Mouse (Mus musculus): ENCODE data around the gene Wdr86. TPM values are rescaled to one million over a fixed set of nuclear protein-coding genes. Genes with fewer than 3 reads are reported as not detected.
"Not testable (repeated sequence)": the region's sequence is repeated elsewhere in the genome, so short reads cannot be mapped to it uniquely, and the experiment has no call there.

Gene Wdr86
- 28.4 and 32.4 TPM in 2 replicates for polyA plus RNA-seq (2015; fragmentation: Nextera tagmentation; extraction: Ambion mirVana)

DNA sequence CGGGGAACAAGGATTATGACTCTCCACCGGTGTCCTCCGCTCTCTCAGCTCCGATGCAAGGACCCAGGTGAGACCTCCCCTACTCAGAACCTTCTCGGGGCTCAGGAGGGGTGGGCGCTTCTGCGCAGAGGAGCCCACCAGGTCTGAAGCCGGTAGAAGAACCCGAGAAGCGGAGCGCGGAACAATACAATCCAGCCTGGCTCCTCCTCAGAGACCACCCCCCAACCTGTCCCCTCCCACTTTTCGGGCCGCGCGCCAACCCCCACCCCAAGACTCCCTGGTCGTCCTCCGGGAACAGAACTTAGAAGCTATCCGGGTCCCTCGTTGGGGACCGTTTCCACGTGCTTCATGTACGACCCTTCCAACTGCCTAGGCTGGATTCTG, at the start of gene Wdr86:
Gene Wdr86, minus strand, starts transcription at position 240 of the 384 bp plus-strand sequence.
- peak; percentile 50; the same call in 1 of the 2 replicates for ATAC-seq (replicated peaks; ENCODE audit: low FRiP score)
- H3K4me3 ChIP-seq (replicated peaks), result peak within 1 kb of the TSS; percentile 63

DNA sequence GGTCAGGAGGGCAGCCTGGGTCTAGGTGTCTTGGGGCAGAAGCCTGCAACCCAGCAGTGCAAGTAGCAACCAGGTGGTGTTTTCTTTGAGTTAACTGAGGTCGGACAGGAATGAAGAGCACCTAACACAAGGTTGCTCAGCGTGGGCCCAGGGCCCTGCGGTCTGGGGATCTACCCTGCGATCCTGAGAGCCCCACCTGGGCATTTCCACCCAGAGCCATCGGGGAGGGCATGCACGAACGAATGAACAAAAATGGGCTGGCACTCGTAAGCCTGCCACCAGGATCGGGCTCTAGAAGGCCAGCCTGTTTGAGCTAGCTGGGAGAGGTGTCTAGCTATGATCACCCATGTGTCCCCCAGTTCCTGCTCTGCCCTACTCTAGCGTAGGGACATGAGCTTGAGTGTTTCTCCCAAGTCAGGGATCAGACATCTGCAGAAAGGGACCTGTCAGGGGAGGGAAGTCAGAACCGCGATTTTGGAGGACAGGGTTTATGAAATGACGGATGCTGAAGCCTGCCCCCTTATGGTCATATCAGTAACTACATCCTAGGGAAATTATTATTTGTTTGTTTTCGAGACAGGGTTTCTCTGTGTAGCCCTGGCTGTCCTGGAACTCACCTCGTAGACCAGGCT, 49.5 kb upstream of the Wdr86 start:
- Histone ChIP-seq H3K4me1 (peaks cover 12% of the 10 kb centered on the region; the same call in 1 of the 2 replicates), H3K27ac (no peak overlapping the region), H3K27me3 (no peaks in the 10 kb centered on the region), H3K9ac (no peak overlapping the region), H3K4me2 (no peak overlapping the region), H3K36me3 (no peaks in the 10 kb centered on the region), H3K4me3 (replicated peaks) (no peak overlapping the region), H3K9me3 (replicated peaks) (0 out of 2 replicates have a peak, but pooled peaks cover 9% of the 10 kb centered on the region)
- peak; percentile 40; the same call in 1 of the 2 replicates for ATAC-seq (replicated peaks; ENCODE audit: low FRiP score)
- 51% methylated on average over 15 of the region's 15 CpGs for WGBS

More for the DNA sequence above, at the start of gene Wdr86:
- H3K9ac ChIP-seq, result peak within 1 kb of the TSS; percentile 75
- no peaks in the 10 kb centered on the region for H3K36me3 ChIP-seq
- peaks cover 70% of the 10 kb centered on the region for H3K4me1 ChIP-seq
- H3K27ac ChIP-seq, result peak within 1 kb of the TSS; percentile 78
- H3K27me3 ChIP-seq, result peaks cover 4% of the 10 kb centered on the region; the same call in 1 of the 2 replicates
- no peaks in the 10 kb centered on the region for H3K9me3 ChIP-seq (replicated peaks)
- peak within 1 kb of the TSS; percentile 87 for H3K4me2 ChIP-seq
- under 1% methylated on average over 23 of the region's 23 CpGs for WGBS

DNA sequence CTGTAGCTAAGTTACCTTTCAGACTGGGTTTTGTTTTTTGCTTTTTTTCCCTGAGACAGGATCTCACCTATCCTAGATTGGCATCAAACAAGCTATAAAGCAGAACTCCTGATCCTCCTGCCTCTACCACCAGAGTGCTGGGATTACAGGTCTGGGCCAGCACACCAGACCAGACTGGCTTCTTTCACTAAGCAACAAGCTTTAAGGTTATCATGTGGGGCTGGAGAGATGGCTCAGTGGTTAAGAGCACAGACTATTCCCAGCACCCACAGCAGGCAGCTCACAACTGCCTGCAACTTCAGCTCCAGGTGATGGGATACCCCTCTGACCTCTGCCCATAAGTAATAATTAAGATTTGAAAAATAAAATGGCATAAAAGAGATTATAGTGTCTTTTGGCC, 48.8 kb upstream of the Wdr86 start:
- Histone ChIP-seq H3K27me3 (no peaks in the 10 kb centered on the region), H3K27ac (no peak overlapping the region), H3K4me1 (peaks cover 12% of the 10 kb centered on the region; the same call in 1 of the 2 replicates), H3K4me2 (no peak overlapping the region), H3K4me3 (replicated peaks) (no peak overlapping the region), H3K9me3 (replicated peaks) (0 out of 2 replicates have a peak, but pooled peaks cover 9% of the 10 kb centered on the region), H3K9ac (no peak overlapping the region), H3K36me3 (no peaks in the 10 kb centered on the region)
- no peak for ATAC-seq (replicated peaks; ENCODE audit: low FRiP score)

DNA sequence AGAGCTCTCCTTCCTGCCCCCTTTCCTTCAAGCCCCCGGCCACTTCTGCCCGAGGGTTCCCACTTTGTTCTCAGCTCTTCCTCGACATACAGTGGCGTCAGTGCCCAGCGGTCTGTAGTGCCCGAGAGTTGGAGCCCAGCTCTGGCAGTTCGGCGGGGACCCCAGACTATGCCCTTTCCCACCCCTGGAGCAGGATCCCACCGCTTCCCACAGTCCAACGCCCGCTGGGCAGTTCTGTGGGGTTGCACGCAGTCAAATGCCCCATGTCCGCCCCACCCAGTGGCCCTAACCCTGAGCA, 48.3 kb upstream of the Wdr86 start:
- Histone ChIP-seq H3K9ac (no peak overlapping the region), H3K4me2 (peak overlapping the region; percentile 45), H3K4me1 (peaks cover 12% of the 10 kb centered on the region; the same call in 1 of the 2 replicates), H3K36me3 (no peaks in the 10 kb centered on the region), H3K27ac (no peak overlapping the region), H3K9me3 (replicated peaks) (0 out of 2 replicates have a peak, but pooled peaks cover 9% of the 10 kb centered on the region), H3K27me3 (no peaks in the 10 kb centered on the region), H3K4me3 (replicated peaks) (0 out of 2 replicates have a peak overlapping the region, but pooled peaks have one; percentile 6)
- ATAC-seq (replicated peaks; ENCODE audit: low FRiP score), result no peak
- 43% methylated on average over 13 of the region's 13 CpGs for WGBS

DNA sequence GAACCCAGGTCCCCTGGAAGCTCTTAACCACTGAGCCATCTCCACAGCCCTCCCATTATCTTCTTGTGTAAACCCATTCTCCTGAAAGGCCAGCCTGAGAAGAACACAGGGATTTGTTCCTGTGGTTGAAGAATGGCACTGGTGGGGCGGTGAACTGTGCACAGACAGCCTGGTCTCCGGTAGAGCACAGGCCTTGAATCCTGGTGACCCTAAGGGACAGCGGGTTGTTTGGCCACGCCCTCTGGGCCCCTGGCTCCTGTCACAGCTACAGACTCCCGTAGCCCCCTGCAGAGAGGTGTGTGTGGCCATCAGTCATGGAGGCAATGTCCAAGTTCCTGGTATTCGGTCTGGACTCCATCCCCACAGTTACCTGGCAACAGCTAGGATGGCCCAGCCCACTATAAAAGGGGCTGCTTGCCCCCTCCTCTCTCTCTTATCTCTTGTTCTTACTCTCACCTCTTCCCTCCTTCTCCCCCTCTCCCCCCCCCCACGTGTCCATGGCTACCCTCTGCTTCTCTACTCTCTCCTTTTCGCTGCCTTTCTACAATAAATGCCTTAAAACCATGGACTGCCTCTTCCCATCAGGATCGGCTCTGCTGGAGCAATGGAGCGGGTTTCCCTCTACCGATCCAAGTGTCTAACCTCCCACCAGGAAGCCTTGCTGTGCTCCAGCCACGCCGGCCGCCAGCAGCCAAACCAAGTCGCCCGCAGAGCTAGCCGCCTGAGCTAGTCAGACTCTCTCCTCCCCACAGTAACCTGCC, 47.7 kb upstream of the Wdr86 start:
- Histone ChIP-seq H3K27ac (no peak overlapping the region), H3K27me3 (no peaks in the 10 kb centered on the region), H3K9ac (no peak overlapping the region), H3K9me3 (replicated peaks) (0 out of 2 replicates have a peak, but pooled peaks cover 9% of the 10 kb centered on the region), H3K36me3 (no peaks in the 10 kb centered on the region), H3K4me1 (peaks cover 12% of the 10 kb centered on the region; the same call in 1 of the 2 replicates), H3K4me3 (replicated peaks) (0 out of 2 replicates have a peak overlapping the region, but pooled peaks have one; percentile 6), H3K4me2 (peak overlapping the region; percentile 45)
- ATAC-seq (replicated peaks; ENCODE audit: low FRiP score), result 0 out of 2 replicates have a peak, but pooled peaks have one; percentile 46
- WGBS, result 28% methylated on average over 17 of the region's 17 CpGs

DNA sequence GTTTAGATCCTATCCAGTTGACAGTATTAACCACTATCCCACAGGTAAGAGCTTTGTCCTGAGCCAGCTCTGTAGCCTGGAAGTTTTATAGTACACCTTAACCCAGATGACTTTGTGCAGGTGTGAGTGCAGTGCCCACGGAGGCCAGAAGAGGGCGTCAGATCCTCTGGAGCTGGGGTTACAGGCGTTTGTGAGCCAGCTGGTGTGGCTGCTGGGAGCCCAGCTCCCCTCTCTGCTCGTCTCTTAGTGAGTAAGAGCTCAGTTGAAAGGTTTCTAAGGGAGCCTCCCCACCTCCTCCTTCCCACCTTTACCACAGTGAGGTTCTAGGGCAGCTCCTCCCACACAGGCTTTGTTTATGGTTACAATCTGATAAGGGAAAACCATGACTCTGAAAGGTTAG, 46.2 kb upstream of the Wdr86 start:
- 0 out of 2 replicates have a peak, but pooled peaks cover 9% of the 10 kb centered on the region for H3K9me3 ChIP-seq (replicated peaks)
- 64% methylated on average over 4 of the region's 4 CpGs for WGBS
- no peak overlapping the region for H3K27ac ChIP-seq
- no peak for ATAC-seq (replicated peaks; ENCODE audit: low FRiP score)
- no peak overlapping the region for H3K9ac ChIP-seq
- H3K4me3 ChIP-seq (replicated peaks), result no peak overlapping the region
- no peak overlapping the region for H3K4me2 ChIP-seq
- H3K36me3 ChIP-seq, result no peaks in the 10 kb centered on the region
- peaks cover 12% of the 10 kb centered on the region; the same call in 1 of the 2 replicates for H3K4me1 ChIP-seq
- H3K27me3 ChIP-seq, result no peaks in the 10 kb centered on the region

DNA sequence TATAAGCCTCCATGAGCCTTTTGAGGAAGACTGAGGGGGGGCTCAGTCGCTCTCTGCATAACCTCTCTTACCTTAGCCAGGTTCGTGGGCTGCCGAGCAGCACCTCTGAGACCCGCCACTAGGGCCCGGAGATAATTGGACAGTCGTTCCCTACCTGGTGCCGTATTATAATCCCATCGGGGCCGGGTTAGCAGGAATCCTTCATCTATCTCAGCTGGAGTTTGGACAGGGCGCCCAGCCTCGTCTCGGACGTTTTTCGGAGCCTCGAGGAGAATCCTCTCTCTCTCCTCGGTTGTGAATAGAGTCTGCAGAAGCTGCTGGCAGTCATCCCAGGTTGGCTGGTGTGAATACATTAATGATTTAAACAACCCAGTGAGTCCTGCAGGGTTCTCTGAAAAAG, 44.0 kb upstream of the Wdr86 start:
- ATAC-seq (replicated peaks; ENCODE audit: low FRiP score); H3K4me2 ChIP-seq; H3K9me3 ChIP-seq (replicated peaks); H3K36me3 ChIP-seq; H3K27ac ChIP-seq; H3K4me3 ChIP-seq (replicated peaks); H3K9ac ChIP-seq; H3K27me3 ChIP-seq: not testable (repeated sequence)
- WGBS, result 95% methylated on average over 16 of the region's 16 CpGs
- H3K4me1 ChIP-seq, result peaks cover 12% of the 10 kb centered on the region; the same call in 1 of the 2 replicates

DNA sequence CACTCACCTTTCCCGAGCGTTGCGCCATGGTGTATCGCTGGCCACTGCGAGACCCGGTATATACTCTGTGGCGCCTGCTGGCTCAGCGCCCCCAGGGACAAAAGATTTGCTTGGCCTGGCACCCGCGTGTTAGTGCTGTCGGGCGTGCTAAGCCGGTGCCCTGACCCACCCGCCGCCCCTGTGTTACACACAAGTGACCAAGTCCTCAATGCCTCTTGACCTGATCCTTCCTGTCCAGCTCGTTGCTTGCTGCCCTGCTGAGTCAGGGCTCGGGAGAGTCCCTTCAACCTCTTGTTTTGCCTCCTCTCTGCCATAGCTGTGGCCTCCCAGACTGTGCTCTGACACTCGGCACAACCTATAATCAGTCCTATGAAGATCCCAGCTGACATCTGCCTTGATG, 27.3 kb upstream of the Wdr86 start, which contains the start of gene Crygn:
Gene Crygn, minus strand, starts transcription at position 193 of the 400 bp plus-strand sequence.
- Histone ChIP-seq H3K4me1 (peaks cover 36% of the 10 kb centered on the region), H3K4me2 (no peak within 1 kb of the TSS), H3K9ac (no peak within 1 kb of the TSS), H3K36me3 (no peaks in the 10 kb centered on the region), H3K27ac (no peak within 1 kb of the TSS), H3K9me3 (replicated peaks) (no peaks in the 10 kb centered on the region), H3K27me3 (no peaks in the 10 kb centered on the region), H3K4me3 (replicated peaks) (no peak within 1 kb of the TSS)
- ATAC-seq (replicated peaks; ENCODE audit: low FRiP score), result no peak
- 52% methylated on average over 18 of the region's 18 CpGs for WGBS

DNA sequence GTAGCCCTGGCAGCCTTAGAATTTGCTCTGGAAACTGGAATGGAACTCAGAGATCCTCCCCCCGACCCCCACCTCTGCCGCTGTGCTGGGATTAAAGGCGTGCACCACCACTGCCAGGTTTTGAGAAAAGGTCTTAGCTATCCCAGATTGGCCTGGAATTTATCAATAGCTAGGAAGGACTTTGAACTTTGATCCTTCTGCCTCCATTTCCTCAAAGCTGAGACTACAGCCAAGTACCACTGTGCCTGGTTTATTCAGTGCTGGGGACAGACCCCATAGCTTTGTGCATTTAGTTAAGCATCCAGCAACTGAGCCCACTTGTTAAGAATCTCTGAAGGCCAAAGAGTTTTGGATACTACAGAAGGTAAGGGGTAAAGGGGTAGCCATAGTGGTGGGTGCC, 26.4 kb upstream of the Wdr86 start:
- Histone ChIP-seq H3K27me3 (no peaks in the 10 kb centered on the region), H3K4me3 (replicated peaks) (no peak overlapping the region), H3K9me3 (replicated peaks) (no peaks in the 10 kb centered on the region), H3K4me1 (peaks cover 45% of the 10 kb centered on the region), H3K27ac (no peak overlapping the region), H3K4me2 (no peak overlapping the region), H3K36me3 (no peaks in the 10 kb centered on the region), H3K9ac (no peak overlapping the region)
- ATAC-seq (replicated peaks; ENCODE audit: low FRiP score), result no peak
- WGBS, result 84% methylated on average over 3 of the region's 3 CpGs

DNA sequence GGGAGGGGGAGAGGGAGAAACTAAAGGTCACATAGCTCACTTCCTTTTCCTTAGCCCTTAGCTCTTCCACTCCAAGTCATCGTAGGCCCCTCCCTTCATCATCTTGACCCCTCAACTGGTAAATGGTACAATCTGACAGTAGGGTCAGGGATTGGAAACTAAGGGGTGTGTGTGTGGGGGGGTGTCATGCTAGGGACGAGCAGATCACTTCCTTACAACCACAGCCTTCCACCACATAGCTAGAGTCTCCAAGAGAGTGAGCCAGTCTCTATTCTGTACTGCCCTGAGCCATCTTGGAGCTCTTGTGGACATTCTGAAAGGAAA, 21.6 kb upstream of the Wdr86 start:
- Histone ChIP-seq H3K4me1 (peaks cover 72% of the 10 kb centered on the region), H3K4me3 (replicated peaks) (peak overlapping the region; percentile 55), H3K36me3 (no peaks in the 10 kb centered on the region), H3K9me3 (replicated peaks) (no peaks in the 10 kb centered on the region), H3K27ac (peak overlapping the region; percentile 97), H3K9ac (peak overlapping the region; percentile 77; the same call in 1 of the 2 replicates), H3K27me3 (no peaks in the 10 kb centered on the region), H3K4me2 (peak overlapping the region; percentile 83)
- peak; percentile 9 for ATAC-seq (replicated peaks; ENCODE audit: low FRiP score)
- WGBS, result 3% methylated on average over 2 of the region's 2 CpGs

DNA sequence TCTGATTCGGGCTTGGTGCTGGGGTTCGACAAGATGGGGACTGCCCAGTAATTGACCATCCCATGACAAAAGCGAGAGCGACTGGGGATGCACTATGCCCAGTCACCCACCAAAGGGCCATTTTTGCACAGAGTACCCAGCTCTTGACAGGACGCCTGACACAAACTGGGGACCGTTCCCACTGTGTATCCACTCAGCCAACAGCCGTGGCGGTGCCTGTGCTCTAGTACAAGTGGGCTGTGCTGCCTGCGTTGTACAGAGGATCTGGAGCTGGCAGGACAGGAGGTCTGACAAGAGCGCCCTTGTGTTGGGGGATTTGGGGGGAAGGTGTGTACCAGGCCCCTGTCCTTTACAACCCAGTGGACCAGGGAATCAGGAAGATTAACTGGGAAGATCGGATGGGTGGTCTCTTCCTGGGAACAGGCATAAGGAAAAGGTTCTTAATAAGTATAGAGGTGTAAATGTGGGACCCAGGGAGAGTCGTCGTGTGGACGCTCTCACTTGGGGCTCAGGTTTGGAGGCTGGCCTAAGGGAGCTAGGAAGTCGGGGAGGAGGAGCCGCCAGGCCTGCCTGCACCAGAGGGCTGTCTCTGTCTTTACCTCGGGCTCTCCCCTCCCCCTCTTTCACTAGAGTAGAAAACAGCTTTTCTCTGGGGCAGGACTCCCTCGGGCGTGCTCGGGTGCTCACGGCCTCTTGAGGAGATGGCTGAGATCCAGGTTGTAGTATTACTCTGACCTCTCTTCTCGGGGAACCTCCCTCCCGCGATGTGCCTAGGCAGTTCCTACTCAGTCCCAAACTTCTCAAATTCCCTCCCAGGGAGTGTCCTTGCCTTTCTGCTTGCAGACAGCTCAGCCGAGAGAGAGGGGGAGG, 21.0 kb upstream of the Wdr86 start:
- Histone ChIP-seq H3K4me3 (replicated peaks) (peak overlapping the region; percentile 55), H3K27me3 (no peaks in the 10 kb centered on the region), H3K4me2 (peak overlapping the region; percentile 83), H3K9me3 (replicated peaks) (no peaks in the 10 kb centered on the region), H3K36me3 (no peaks in the 10 kb centered on the region), H3K27ac (peak overlapping the region; percentile 97), H3K9ac (peak overlapping the region; percentile 77), H3K4me1 (peaks cover 75% of the 10 kb centered on the region)
- ATAC-seq (replicated peaks; ENCODE audit: low FRiP score), result peak; percentile 78
- 1% methylated on average over 25 of the region's 25 CpGs for WGBS

Data from kidney, embryonic 15.5 days (tissue).